Mouse (Mus musculus) stomach, postnatal 0 days (tissue): ENCODE measurements around the gene Tpcn1. TPM values are rescaled to one million over a fixed set of nuclear protein-coding genes. Genes with fewer than 3 reads are reported as not detected.

Source experiments
- ATAC-seq: fragments of 200-750 bp; cut with Nextera tagmentation; 2 replicates; pipeline ENCODE4 v1.8.0; 2017; ENCODE audit not compliant: low FRiP score, low TSS enrichment
- DNase-seq: peaks from one replicate; pipeline ENCODE4 v3.0.0-alpha.2; 2016; ENCODE audit warnings: low spot score
- H3K27ac ChIP-seq: fragments of 300-500 bp; sonication (generic); replicated peaks from 2 replicates; pipeline ENCODE4 v1.5.1; 2014; ENCODE audit warnings: mild to moderate bottlenecking, control low read depth
- H3K27me3 ChIP-seq: fragments of 300-500 bp; sonication (generic); 2 replicates; pipeline ENCODE4 v1.6.1; 2014; ENCODE audit warnings: low read length; ENCODE audit not compliant: control insufficient read depth, insufficient read depth
- H3K36me3 ChIP-seq: fragments of 300-500 bp; sonication (generic); 2 replicates; pipeline ENCODE4 v1.6.1; 2014; ENCODE audit warnings: low read length, mixed read lengths; ENCODE audit not compliant: control insufficient read depth, insufficient read depth
- H3K4me1 ChIP-seq: fragments of 300-500 bp; sonication (generic); replicated peaks from 2 replicates; pipeline ENCODE4 v1.6.1; 2014; ENCODE audit warnings: antibody characterized with exemption; ENCODE audit not compliant: control insufficient read depth, insufficient read depth
- H3K4me2 ChIP-seq: fragments of 300-500 bp; sonication (generic); replicated peaks from 2 replicates; pipeline ENCODE4 v1.6.1; 2014; ENCODE audit warnings: low read depth, mild to moderate bottlenecking, control low read depth, moderate library complexity
- H3K4me3 ChIP-seq: fragments of 300-500 bp; sonication (generic); 2 replicates; pipeline ENCODE4 v1.5.1; 2014; ENCODE audit warnings: low read depth, low read length, control low read depth
- H3K9ac ChIP-seq: fragments of 300-500 bp; sonication (generic); 2 replicates; pipeline ENCODE4 v1.6.1; 2014; ENCODE audit warnings: mild to moderate bottlenecking, low read length, control low read depth, mixed read lengths
- H3K9me3 ChIP-seq: fragments of 300-500 bp; sonication (generic); 2 replicates; pipeline ENCODE4 v1.6.1; 2016; ENCODE audit warnings: low read length; ENCODE audit not compliant: control insufficient read depth
- CTCF ChIP-seq: IDR thresholded peaks from 2 replicates; pipeline ENCODE4 v1.5.1; 2016; ENCODE audit warnings: antibody characterized with exemption, low read depth, mild to moderate bottlenecking, moderate library complexity
- EP300 ChIP-seq: optimal IDR thresholded peaks from 2 replicates; pipeline ENCODE3; 2016; ENCODE audit warnings: antibody characterized with exemption
- WGBS: fragments of 180-500 bp; shearing (Covaris S2); extraction: QIAGEN DNeasy Blood & Tissue Kit; methylation state at CpG from one replicate; pipeline ENCODE4 v1.1.7; 2014; 5-methylcytosine and 5-hydroxymethylcytosine counted together
- polyA plus RNA-seq: library from polyadenylated mRNA; unstranded; fragments of >200 nt; fragmentation: Nextera tagmentation; extraction: Ambion mirVana; gene quantifications from 2 replicates; pipeline ENCODE4 v1.2.1, GENCODE M21; 2015

Tpcn1 gene
- polyA plus RNA-seq, 1 experiment from 2014 or later = 12.7 TPM

- WGBS = 89% methylated on average over 23 of the region's 23 CpGs
- Histone ChIP-seq H3K4me2 (no peak overlapping the region), H3K4me3 (no peak overlapping the region), H3K27ac (no peak overlapping the region), H3K9me3 (no peaks in the 10 kb centered on the region), H3K36me3 (peaks cover 41% of the 10 kb centered on the region), H3K4me1 (no peaks in the 10 kb centered on the region), H3K9ac (no peak overlapping the region), H3K27me3 (no peaks in the 10 kb centered on the region)
- ATAC-seq = no peak
- no peak for TF ChIP-seq CTCF
- no peak for TF ChIP-seq EP300
- DNase-seq = no peak
These were observed 32.7 kb upstream of the Tpcn1 start for GRCm38 (mm10) chr5:120621078-120621765.

- Histone ChIP-seq H3K9me3 (no peaks in the 10 kb centered on the region), H3K36me3 (peaks cover 41% of the 10 kb centered on the region), H3K27ac (no peak overlapping the region), H3K9ac (no peak overlapping the region), H3K4me1 (no peaks in the 10 kb centered on the region), H3K27me3 (no peaks in the 10 kb centered on the region), H3K4me3 (no peak overlapping the region), H3K4me2 (no peak overlapping the region)
- TF ChIP-seq CTCF (peak; percentile 97), EP300 (no peak)
- WGBS = 72% methylated on average over 18 of the region's 18 CpGs
- ATAC-seq (peak; percentile 22; the same call in 1 of the 2 replicates), DNase-seq (peak; percentile 81)
These were observed 32.1 kb upstream of the Tpcn1 start for GRCm38 (mm10) chr5:120620375-120621077.

GRCm38 (mm10) chr5:120619201-120619600, 30.7 kb upstream of the Tpcn1 start:
- no peak overlapping the region for H3K4me2 ChIP-seq
- peak; percentile 61 for DNase-seq
- ATAC-seq = no peak
- H3K27me3 ChIP-seq = no peaks in the 10 kb centered on the region
- no peak for TF ChIP-seq EP300
- TF ChIP-seq CTCF = peak; percentile 84
- no peaks in the 10 kb centered on the region for H3K9me3 ChIP-seq
- peaks cover 37% of the 10 kb centered on the region for H3K36me3 ChIP-seq
- 21% methylated on average over 5 of the region's 5 CpGs for WGBS
- no peak overlapping the region for H3K4me3 ChIP-seq
- no peak overlapping the region for H3K9ac ChIP-seq
- H3K4me1 ChIP-seq = no peaks in the 10 kb centered on the region
- H3K27ac ChIP-seq = no peak overlapping the region

GRCm38 (mm10) chr5:120618778-120619177, 30.3 kb upstream of the Tpcn1 start:
- Histone ChIP-seq H3K9me3 (no peaks in the 10 kb centered on the region), H3K27me3 (no peaks in the 10 kb centered on the region), H3K4me3 (no peak overlapping the region), H3K9ac (no peak overlapping the region), H3K27ac (no peak overlapping the region), H3K36me3 (peaks cover 32% of the 10 kb centered on the region), H3K4me1 (no peaks in the 10 kb centered on the region; the same call in 1 of the 2 replicates), H3K4me2 (no peak overlapping the region)
- no peak for TF ChIP-seq CTCF
- no peak for ATAC-seq
- 78% methylated on average over 12 of the region's 12 CpGs for WGBS
- DNase-seq = peak; percentile 14

GRCm38 (mm10) chr5:120615903-120616302, 27.4 kb upstream of the Tpcn1 start:
- peaks cover 14% of the 10 kb centered on the region for H3K36me3 ChIP-seq
- H3K4me3 ChIP-seq = no peak overlapping the region
- H3K9me3 ChIP-seq = no peaks in the 10 kb centered on the region
- H3K27ac ChIP-seq = no peak overlapping the region
- 97% methylated on average over 4 of the region's 4 CpGs for WGBS
- TF ChIP-seq CTCF (peak; percentile 71), EP300 (no peak)
- DNase-seq = peak; percentile 51
- H3K4me2 ChIP-seq = no peak overlapping the region
- H3K27me3 ChIP-seq = no peaks in the 10 kb centered on the region
- H3K9ac ChIP-seq = no peak overlapping the region
- ATAC-seq = no peak
- H3K4me1 ChIP-seq = peaks cover 4% of the 10 kb centered on the region
